Mouse (Mus musculus) olfactory bulb, adult 2 months (tissue): Measurements from ENCODE around the gene Gm28048.

ENCODE experiments used
- CTCF ChIP-seq: fragments of 200-500 bp; IDR thresholded peaks from 2 replicates; pipeline ENCODE4 v1.5.1; 2012; ENCODE audit warnings: low read depth, mild to moderate bottlenecking, low read length, moderate library complexity; ENCODE audit not compliant: insufficient read depth
- POLR2A ChIP-seq: fragments of 200-500 bp; IDR thresholded peaks from 2 replicates; pipeline ENCODE4 v1.6.1; 2012; ENCODE audit warnings: mild to moderate bottlenecking, low read depth, low read length, moderate library complexity; ENCODE audit not compliant: insufficient read depth

- TF ChIP-seq POLR2A (no peak), CTCF (no peak)
These were observed 50.5 kb downstream of the Gm28048 start for GRCm38 (mm10) chr11:22931320-22931905.
